Mouse (Mus musculus): ENCODE data around the gene Speg. TPM values are rescaled to one million over a fixed set of nuclear protein-coding genes. Genes with fewer than 3 reads are reported as not detected.
A peak's percentile ranks its signal among the peaks of the same experiment; 100 is the strongest.

Gene Speg
- polyA plus RNA-seq, 1 experiment, result 19.8 TPM

DNA sequence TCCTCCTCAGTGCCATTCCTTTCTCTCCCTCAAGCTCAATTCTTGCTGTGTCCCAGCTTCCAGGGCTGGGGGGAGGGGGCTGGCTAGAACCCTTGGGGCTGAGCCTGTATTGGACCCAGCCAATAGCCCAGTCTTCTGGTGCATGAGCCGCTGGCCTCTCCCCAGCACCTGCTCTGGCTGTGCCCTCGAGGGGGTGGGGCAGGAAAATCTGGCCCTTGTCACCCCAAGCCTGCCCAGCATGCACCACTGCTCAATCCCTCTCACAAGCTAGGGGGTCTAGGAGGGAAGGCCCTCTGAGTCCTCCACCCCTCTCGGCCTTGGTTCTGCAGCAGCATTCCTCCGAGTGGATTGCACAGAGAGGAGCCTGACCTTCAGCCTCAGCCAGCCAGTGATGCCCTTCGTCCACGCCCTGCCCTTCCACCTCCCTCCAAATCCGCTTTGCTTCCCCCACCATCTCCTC lies 12.4 kb downstream of the Speg start:
- TF ChIP-seq CTCF (IDR thresholded peaks at IDR 0.05; ENCODE audit: low read depth, low read length) (no peak), EP300 (IDR thresholded peaks at IDR 0.05; ENCODE audit: insufficient read depth, low read depth, low read length) (no peak), POLR2A (IDR thresholded peaks at IDR 0.05; ENCODE audit: insufficient read depth, low read length) (no peak)
- Histone ChIP-seq H3K4me1 (ENCODE audit: control insufficient read depth, insufficient read depth, low read length) (peaks cover 4% of the 10 kb centered on the region), H3K36me3 (ENCODE audit: control insufficient read depth, insufficient read depth, low read length, poor library complexity, severe bottlenecking) (no peaks in the 10 kb centered on the region), H3K27me3 (ENCODE audit: control insufficient read depth, insufficient read depth, low read length, poor library complexity, severe bottlenecking) (peaks cover 3% of the 10 kb centered on the region; the same call in 1 of the 2 replicates), H3K9me3 (replicated peaks; ENCODE audit: control insufficient read depth, insufficient read depth, low read length, poor library complexity, severe bottlenecking) (no peaks in the 10 kb centered on the region), H3K9ac (ENCODE audit: low read depth, poor library complexity, severe bottlenecking) (peak overlapping the region; percentile 7; the same call in 1 of the 2 replicates), H3K27ac (ENCODE audit: insufficient read depth, low read length) (no peak overlapping the region), H3K4me3 (ENCODE audit: low read depth, low read length) (peak overlapping the region; percentile 33; the same call in 1 of the 2 replicates)

DNA sequence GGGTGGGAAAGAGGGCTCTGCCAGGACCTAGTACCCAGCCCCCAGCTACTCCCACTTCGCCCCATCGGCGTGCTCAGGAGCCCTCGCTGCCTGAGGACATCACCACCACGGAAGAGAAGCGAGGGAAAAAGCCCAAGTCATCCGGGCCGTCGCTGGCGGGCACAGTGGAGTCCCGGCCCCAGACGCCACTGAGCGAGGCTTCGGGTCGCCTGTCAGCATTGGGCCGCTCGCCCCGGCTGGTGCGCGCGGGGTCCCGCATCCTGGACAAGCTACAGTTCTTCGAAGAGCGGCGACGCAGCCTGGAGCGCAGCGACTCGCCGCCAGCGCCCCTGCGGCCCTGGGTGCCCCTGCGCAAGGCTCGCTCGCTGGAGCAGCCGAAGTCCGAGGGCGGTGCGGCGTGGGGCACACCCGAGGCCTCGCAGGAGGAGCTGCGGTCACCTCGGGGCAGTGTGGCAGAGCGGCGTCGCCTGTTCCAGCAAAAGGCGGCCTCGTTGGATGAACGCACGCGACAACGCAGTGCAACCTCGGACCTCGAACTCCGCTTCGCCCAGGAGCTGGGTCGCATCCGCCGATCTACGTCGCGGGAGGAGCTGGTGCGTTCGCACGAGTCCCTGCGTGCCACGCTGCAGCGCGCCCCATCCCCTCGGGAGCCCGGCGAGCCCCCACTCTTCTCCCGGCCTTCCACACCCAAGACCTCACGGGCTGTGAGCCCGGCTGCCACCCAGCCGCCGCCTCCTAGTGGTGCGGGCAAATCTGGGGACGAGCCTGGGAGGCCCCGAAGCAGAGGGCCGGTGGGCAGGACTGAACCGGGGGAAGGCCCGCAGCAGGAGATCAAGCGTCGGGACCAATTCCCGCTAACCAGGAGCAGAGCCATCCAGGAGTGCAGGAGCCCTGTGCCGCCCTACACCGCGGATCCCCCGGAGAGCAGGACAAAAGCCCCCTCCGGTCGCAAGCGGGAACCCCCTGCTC lies 13.1 kb downstream of the Speg start:
- Histone ChIP-seq H3K9me3 (replicated peaks; ENCODE audit: control insufficient read depth, insufficient read depth, low read length, poor library complexity, severe bottlenecking) (no peaks in the 10 kb centered on the region), H3K4me3 (ENCODE audit: low read depth, low read length) (peak overlapping the region; percentile 33), H3K27me3 (ENCODE audit: control insufficient read depth, insufficient read depth, low read length, poor library complexity, severe bottlenecking) (peaks cover 3% of the 10 kb centered on the region; the same call in 1 of the 2 replicates), H3K4me1 (ENCODE audit: control insufficient read depth, insufficient read depth, low read length) (peaks cover 4% of the 10 kb centered on the region), H3K9ac (ENCODE audit: low read depth, poor library complexity, severe bottlenecking) (peak overlapping the region; percentile 7), H3K27ac (ENCODE audit: insufficient read depth, low read length) (no peak overlapping the region), H3K36me3 (ENCODE audit: control insufficient read depth, insufficient read depth, low read length, poor library complexity, severe bottlenecking) (no peaks in the 10 kb centered on the region)
- TF ChIP-seq EP300 (IDR thresholded peaks at IDR 0.05; ENCODE audit: insufficient read depth, low read depth, low read length) (no peak), POLR2A (IDR thresholded peaks at IDR 0.05; ENCODE audit: insufficient read depth, low read length) (no peak), CTCF (IDR thresholded peaks at IDR 0.05; ENCODE audit: low read depth, low read length) (no peak)

DNA sequence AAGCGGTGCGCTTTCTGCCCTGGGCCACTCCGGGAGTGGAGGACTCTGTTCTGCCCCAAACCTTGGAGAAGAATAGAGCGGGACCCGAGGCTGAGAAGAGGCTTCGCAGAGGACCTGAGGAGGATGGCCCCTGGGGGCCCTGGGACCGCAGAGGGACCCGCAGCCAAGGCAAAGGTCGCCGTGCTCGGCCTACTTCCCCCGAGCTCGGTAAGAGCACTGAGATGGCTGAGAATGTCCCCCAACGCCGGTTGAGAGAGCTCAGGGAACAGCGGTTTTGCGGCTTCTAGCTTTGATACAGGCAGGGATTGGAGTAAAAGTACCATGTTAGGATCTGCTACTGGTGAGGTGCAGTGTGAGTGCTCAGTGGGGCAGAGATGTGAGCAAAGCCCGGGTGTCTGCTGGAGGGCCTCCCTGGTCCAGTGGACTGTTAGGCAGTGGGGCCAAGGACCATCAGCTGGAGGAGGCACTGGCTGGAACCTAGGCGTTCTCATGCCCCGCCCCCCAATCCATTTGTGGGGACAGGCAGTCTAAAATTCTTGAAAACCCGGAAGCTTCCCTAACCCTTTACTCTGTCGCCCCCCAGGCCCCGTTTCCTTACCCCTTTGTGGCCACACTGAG lies 13.9 kb downstream of the Speg start:
- Histone ChIP-seq H3K27me3 (ENCODE audit: control insufficient read depth, insufficient read depth, low read length, poor library complexity, severe bottlenecking) (peaks cover 3% of the 10 kb centered on the region; the same call in 1 of the 2 replicates), H3K9me3 (replicated peaks; ENCODE audit: control insufficient read depth, insufficient read depth, low read length, poor library complexity, severe bottlenecking) (no peaks in the 10 kb centered on the region), H3K4me1 (ENCODE audit: control insufficient read depth, insufficient read depth, low read length) (peaks cover 4% of the 10 kb centered on the region), H3K36me3 (ENCODE audit: control insufficient read depth, insufficient read depth, low read length, poor library complexity, severe bottlenecking) (no peaks in the 10 kb centered on the region), H3K27ac (ENCODE audit: insufficient read depth, low read length) (no peak overlapping the region), H3K4me3 (ENCODE audit: low read depth, low read length) (peak overlapping the region; percentile 33), H3K9ac (ENCODE audit: low read depth, poor library complexity, severe bottlenecking) (peak overlapping the region; percentile 7)
- TF ChIP-seq EP300 (IDR thresholded peaks at IDR 0.05; ENCODE audit: insufficient read depth, low read depth, low read length) (no peak), CTCF (IDR thresholded peaks at IDR 0.05; ENCODE audit: low read depth, low read length) (no peak), POLR2A (IDR thresholded peaks at IDR 0.05; ENCODE audit: insufficient read depth, low read length) (no peak)

DNA sequence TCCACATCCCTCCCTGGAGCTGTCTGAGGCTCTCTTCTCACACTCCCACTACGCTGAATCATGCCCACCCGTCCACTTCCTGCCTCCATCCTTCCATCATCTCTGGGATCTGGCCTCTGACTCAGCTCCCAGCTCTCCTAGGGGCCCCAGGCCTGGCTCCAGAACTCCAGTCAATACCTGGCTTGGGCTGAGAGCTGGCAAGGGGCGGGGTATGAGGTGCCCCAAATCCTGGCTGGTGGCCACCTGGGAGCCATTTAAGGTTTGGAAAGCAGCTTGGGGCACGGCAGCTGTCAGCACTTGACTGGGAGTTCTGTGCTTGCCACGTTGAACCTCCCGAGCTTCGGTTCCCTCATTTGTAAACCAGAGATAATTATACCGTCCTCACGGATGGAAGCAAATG lies 18.0 kb downstream of the Speg start:
- Histone ChIP-seq H3K9ac (ENCODE audit: low read depth, poor library complexity, severe bottlenecking) (no peak overlapping the region), H3K27me3 (ENCODE audit: control insufficient read depth, insufficient read depth, low read length, poor library complexity, severe bottlenecking) (no peaks in the 10 kb centered on the region; the same call in 1 of the 2 replicates), H3K4me1 (ENCODE audit: control insufficient read depth, insufficient read depth, low read length) (no peaks in the 10 kb centered on the region), H3K4me3 (ENCODE audit: low read depth, low read length) (no peak overlapping the region), H3K9me3 (replicated peaks; ENCODE audit: control insufficient read depth, insufficient read depth, low read length, poor library complexity, severe bottlenecking) (no peaks in the 10 kb centered on the region), H3K36me3 (ENCODE audit: control insufficient read depth, insufficient read depth, low read length, poor library complexity, severe bottlenecking) (no peaks in the 10 kb centered on the region), H3K27ac (ENCODE audit: insufficient read depth, low read length) (no peak overlapping the region)
- no peak for TF ChIP-seq CTCF (IDR thresholded peaks at IDR 0.05; ENCODE audit: low read depth, low read length)
- TF ChIP-seq EP300 (IDR thresholded peaks at IDR 0.05; ENCODE audit: insufficient read depth, low read depth, low read length), result no peak
- TF ChIP-seq POLR2A (IDR thresholded peaks at IDR 0.05; ENCODE audit: insufficient read depth, low read length), result no peak

DNA sequence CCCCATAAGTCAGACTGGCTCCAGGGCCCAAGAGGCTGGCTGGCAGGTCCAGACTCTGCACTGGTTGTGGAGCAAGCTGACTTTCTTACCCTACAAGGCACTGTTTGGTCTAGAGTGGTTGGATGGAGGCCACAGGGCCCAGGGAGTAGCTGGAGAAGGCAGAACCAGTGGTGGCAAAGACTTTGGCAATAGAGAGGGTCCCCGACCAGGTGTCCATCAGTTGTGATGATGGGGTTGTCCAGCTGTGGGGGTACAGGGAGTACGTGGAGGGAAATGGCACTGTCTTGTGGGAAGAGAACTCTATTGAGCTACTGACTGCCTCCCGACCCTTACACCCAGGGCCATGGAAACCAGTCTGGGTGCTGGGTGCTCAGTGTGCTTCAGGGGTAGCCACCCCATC lies 18.7 kb downstream of the Speg start:
- Histone ChIP-seq H3K4me1 (ENCODE audit: control insufficient read depth, insufficient read depth, low read length) (peaks cover under 1% of the 10 kb centered on the region), H3K9ac (ENCODE audit: low read depth, poor library complexity, severe bottlenecking) (no peak overlapping the region), H3K27ac (ENCODE audit: insufficient read depth, low read length) (no peak overlapping the region), H3K9me3 (replicated peaks; ENCODE audit: control insufficient read depth, insufficient read depth, low read length, poor library complexity, severe bottlenecking) (no peaks in the 10 kb centered on the region), H3K36me3 (ENCODE audit: control insufficient read depth, insufficient read depth, low read length, poor library complexity, severe bottlenecking) (no peaks in the 10 kb centered on the region), H3K4me3 (ENCODE audit: low read depth, low read length) (no peak overlapping the region), H3K27me3 (ENCODE audit: control insufficient read depth, insufficient read depth, low read length, poor library complexity, severe bottlenecking) (no peaks in the 10 kb centered on the region; the same call in 1 of the 2 replicates)
- TF ChIP-seq CTCF (IDR thresholded peaks at IDR 0.05; ENCODE audit: low read depth, low read length), result no peak

Data from ES-Bruce4 (cell line).